Mouse (Mus musculus) 3134 (cell line): Measurements from ENCODE around the gene Zc3h12a.

Source experiments
- DNase-seq: peaks from one replicate; pipeline ENCODE4 v3.0.0-alpha.2; 2011; ENCODE audit warnings: low spot score; ENCODE audit not compliant: insufficient read length; ENCODE audit errors: extremely low read depth

Gene Zc3h12a

DNA sequence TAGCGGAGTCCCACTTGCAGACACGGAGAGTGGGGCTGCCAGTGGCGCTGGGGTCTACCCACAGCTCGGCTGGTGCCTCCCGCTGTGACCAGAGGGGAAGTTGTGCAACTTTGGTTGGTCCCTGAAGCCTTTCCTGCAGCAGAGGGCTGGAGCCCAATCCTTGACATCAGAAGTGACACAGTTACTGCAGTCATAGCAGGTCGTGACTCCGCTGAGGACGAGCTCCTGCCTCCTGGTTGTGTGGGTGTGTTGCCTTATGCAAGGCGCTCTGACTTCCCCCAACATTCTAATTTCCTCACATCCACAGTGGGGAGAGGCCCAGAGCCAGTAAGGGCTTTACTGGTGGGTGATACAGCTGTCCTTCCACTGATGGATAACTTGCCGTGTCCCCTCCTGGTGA is 17.6 kb upstream of the Zc3h12a start:
- DNase-seq, result peak; percentile 28

DNA sequence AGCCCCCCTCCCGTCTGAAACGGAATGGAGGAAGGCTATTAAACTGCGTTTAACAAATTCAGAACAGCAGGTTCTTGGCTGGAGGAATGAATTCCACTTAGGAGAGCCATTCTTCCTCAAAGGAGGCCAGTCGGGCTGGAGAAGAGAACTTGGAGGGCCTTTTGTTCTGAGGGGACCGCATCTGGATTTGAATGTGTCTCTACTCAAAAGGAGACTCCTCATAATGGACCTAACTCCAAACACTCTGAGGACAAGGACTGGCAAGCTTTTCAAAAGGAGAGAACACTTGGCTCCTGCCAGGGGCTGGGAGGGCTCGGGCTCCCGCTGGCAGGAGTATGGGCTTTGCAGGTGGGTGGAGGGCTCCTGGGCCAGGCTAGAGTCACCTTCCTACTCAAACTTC is 17.0 kb upstream of the Zc3h12a start:
- DNase-seq, result no peak

DNA sequence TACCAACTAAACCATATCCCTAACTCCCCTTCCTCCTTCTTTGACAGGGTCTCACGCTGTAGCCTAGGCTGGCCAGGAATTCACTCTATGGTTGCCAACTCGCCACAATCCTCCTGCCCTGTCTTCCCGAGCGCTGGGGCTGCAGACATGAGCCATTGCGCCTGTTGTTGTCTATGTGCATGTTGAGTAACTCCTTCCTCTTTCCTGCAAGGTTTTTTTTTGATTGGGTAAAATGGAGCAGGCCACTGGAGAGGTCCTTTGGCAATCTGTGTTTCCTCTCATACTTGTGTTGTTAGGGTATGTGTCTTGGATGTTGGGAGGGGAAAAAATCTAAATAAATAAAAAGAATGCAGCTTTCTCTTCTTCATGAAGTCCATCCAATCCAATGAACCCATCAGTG is 16.6 kb upstream of the Zc3h12a start:
- no peak for DNase-seq

DNA sequence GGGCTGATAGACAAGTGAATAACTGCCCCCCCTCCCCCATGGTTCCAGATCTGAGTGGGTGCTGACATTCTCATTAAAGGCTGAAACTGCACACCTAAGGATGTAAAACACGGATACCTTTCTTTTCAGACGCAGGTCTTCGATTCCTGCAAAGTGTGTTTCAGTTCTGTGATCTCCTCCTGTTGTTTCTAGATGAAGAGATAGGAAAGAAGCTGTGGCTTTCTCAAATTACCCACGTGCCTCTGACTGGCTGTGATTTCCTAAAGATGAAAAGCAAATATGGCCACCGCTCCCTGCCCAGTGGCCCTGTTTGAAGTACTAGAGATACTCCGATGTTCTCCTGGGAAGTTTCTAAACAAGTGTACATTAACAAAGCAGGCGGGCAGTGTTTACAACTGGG is 10.7 kb upstream of the Zc3h12a start:
- no peak for DNase-seq

DNA sequence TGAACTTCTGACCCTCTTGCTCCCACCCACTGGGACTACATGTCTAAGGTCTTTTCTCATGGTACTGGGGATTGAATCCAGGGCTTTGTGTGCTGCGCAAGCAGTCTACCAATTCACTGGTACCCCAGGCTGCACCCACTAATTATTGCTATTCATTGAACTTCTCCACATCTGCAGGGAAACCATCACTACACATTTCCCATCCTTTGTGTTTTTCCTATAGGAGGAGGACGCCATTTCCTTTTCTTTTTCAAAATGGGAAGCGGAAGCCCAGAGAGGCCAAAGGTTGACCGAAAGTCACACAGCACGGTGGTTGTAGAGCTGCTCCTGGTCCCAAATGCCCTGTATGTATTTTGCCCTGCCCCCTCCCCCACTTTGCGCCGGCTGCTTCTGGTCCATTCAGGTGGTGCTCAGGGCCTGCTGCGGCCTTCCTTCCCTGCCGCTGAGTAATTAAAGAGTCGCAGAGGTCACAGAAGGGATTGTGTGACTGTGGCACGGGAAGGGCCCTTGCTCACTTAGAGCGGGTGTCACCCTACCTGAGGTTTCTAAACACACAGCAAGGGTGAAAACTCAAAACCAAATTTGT is 8.8 kb upstream of the Zc3h12a start:
- no peak for DNase-seq

DNA sequence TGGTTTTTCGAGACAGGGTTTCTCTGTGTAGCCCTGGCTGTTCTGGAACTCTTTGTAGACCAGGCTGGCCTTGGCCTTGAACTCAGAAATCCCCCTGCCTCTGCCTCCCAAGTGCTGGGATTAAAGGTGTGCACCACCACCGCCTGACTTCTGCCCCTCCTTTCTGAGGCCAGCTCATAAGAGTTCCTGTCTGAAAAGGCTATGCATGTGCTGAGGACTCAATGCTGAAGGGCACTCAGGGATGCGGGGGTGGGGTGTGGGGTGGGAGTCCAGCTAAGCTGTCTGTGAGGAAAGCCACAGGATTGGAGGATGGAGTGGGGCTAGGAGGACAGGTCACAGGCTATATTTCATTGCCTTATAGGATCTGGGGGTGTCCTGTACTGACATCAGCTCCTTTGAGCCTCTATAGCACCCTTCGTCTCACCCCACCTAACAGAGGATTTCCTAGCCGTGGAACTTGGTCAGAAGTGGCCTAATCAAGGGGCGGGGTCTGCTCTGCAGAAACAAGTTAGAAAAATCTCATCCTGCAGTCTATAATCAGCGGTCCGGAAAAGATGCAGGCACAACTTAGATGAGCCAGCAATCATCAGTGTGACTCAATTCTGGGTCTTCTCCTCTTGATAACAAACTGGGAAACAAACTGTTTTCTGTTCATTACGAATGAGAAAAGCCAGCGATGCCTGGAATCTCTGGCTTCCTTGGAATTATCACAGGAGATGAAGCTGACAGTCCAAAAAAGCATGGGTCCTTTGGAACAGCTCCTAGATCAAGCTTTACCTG is 7.6 kb upstream of the Zc3h12a start:
- no peak for DNase-seq

DNA sequence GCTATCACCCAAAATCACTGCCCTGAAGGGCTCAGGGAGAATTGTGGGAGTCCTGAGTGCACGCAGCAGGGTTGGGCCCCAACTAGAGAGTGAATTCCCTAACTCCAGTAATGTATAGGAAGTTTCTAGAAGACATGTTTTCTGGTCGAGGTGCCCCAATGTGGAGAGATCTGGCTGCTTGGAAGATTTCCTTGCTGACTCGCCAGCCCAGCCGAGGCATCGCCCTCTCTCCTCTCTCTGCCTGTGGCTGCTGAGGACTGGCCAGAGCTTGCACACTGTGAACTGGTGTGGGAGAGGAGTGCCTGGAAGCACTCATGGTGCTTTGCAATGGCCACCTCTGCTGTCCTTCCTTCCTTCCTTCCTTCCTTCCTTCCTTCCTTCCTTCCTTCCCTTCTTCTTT is 7.0 kb upstream of the Zc3h12a start:
- no peak for DNase-seq

DNA sequence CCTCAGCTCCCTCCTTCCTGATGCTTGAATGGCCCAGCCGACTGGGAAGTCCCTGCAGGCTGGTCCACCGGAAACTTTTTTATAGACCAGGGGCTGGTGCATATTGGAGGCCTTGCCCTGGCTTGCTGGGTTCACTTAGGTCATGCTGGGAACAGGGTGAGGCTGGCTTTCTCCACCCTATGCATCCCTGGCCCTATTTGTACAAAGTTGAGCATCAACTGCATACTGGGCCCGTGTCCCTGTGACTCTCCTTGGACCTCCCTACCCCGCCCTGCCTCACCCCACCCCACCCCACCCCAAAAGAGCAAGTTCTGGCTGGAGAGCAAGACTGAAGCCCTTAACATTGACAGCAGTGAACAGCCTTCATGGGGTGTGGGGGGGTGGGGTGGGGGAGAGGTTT is 6.6 kb upstream of the Zc3h12a start:
- no peak for DNase-seq

DNA sequence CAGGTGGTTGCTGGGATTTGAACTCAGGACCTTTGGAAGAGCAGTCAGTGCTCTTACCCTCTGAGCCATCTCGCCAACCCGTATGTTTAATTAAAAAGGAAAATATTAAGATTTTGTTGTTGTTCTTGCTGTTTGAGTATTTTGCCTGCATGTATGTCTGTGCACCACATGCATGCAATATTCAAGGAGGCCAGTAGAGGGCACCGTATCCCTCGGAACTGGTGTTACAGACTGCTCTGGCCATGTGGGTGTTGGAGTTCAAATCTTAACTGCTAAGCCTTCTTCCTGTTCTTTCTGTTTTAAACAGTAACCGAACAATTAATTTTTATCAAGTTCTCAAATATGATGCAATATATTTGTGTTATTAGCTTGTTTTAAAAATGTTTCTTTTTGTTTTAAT is 4.8 kb upstream of the Zc3h12a start:
- peak; percentile 47 for DNase-seq

DNA sequence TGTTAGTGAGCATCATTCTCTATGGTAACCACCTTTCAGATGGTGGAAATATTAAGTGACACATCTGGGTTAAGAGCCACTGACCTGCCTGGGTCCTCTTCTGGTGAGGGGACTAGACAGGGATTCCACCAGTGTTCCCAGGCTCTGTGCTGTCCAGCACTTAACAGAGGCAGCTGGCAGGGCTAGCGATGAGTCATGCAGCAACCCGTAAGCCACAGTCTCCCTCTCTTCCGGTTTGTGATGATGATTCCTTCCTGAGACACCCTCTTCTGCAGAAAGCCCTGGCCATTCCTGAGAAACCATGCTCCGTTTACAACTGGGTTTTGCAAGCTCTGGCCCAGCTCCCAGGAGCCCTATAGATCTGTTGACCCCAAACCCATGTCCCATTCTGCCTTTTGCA is 3.9 kb upstream of the Zc3h12a start:
- peak; percentile 70 for DNase-seq

DNA sequence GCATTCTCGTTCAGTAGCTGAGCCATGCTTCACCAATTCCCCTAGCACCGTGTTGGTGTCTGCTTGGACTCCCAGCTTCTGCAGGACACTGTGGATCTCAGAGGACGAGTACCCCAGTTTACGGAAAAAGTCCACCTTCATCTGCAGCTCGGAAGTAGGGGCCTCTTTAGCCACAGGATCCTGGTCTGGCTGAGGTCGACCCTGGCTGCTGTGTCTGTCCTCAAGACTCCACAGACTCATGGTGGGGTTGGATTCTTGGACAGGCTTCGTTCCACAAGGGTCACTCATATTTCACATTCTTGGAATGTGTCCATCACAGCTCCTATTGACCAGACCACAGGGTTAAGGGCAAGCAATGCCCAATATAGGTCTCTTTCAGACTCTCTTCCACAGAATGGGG is 879 bp downstream of the Zc3h12a start:
- DNase-seq, result no peak

DNA sequence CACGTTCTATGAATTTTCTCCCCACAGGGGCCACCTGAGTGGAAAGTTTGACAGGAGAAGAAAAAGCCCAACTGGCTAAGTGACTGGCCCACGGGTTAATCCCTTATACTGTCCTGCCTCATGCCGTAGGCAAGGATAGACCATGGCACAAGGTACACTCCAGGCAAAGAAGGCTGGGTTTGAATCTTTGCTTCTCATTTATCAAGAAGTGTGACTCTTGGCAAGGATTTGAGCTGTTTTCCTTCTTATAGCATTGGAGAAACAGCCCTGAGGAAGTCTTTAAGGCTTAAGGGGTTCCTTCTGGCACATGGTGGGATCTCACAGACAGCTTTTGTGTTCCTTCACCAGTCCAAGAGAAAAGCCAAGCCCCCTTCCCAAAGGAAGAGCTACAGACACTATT is 1.5 kb downstream of the Zc3h12a start:
- DNase-seq, result no peak

DNA sequence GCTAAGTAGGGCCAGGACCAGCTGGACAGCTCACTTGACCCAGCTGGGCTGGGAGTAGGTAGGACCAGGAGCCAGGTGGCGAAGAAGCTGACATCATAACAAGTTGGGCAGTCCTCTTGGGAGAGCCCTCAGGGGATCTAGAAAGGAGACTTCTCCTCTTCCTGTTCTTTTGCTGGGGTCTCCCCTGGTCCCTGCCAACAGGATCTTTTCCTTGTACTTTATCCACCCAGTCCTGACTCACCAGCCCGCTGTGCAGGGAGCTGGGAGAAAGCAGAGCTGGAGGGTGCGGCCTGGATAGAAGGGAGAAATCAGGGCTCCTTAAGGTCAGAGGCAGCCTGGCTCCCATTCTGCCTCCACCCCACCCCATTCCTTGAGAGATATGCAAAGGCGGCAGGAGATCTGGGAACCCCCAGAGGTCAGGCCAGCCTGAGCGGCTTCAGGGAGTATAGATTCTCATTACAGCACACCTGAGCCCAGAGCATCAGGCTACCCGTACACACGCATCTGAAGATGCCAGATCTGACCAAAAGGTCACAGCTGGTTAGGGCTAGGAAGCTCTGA is 2.2 kb downstream of the Zc3h12a start:
- peak; percentile 50 for DNase-seq

DNA sequence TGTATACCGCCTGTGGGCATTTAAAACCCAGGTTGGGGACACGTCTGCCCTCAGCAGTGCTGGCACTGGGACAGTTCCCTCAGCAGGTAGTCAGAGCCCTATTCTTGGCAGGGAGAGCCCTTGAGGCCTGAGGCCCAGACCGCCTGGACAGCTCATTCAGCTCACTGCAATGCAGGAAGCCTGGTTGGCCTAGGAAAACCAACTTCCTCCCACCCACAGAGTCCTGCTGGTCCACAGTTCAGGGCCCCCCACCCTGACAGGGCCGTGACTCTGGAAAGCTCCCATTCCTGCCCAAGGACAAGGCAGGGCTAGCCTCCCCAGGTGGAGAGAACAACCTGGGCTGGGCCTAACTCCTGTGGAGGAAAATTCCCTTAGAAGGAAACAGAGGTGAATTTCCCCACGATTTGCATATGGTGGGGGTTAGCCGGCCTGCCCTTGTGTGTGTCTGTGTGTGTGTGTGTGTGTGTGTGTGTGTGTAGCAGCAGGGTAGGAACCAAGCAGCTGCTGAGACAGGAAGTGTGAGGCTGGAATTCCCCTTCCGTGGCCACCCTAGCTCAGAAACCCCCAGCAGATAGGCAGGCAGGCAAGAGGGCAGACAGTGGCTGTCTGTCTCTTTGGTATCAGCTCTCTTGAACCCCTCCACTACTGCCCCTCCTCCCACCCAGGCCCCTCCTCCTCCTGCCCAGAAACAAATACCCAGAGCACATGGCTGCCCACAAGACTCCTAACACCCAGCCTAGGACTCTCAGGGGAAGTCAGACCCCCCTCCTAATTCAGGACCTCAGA is 3.0 kb downstream of the Zc3h12a start:
- DNase-seq, result peak; percentile 78

DNA sequence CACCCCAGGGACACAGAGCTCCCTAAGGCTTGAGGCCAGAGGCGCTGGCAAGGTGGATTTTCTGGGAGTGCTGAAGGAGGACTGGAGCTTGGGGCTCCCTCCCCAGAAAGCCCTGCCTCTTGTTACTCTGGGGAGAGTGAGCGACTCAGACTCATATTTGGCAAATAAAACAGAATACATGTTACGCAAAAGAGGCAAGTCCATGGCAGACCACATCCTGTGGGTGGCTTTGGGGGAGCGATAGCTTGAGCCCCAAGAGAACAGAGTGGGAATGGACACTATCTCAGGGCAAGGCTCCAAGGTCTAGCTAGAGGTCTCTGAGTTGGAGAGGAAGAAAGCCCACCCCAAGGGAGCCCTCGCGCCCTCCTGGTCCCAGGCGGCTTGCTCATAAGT is 4.4 kb downstream of the Zc3h12a start:
- DNase-seq, result peak; percentile 72

DNA sequence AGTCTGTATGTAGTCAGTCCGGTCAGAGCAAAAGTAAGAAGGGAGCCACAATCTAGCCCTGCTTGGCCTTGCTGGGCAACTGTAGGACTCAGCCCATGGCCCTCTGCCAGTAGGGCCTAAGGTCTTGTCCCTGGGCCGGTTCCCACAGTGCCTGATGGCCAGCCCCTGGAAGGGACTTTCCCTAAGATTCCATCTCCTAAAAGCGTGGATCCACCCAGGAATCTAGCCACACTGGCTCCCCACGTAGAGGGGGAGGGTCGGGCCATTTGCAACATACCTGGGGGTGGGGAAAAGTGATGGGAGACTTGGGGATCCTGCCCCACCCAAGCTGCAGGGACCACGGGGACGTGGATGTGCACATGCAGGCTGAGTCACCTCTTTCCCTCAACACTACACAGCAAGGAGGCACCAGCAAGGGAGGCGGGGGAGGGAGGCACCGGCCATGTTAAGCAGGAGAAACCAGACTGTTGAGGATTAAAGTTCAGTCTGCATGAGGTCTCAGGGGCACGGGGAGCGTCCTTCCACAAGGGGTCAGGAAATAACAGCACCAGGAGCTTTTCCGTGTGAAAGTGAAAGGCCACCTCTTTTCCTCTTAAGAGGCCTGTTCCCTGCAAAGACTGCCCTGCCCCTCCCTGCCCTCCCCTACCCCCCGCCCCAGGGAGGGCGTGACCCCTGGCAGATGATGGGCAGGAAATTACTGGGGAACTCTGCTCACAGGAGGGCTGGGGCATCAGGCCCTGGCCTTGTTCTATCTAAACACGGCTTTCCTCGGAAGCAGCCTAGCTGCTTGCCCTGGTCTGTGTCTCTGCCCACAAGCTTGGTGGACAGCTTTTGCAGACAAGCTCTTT is 5.0 kb downstream of the Zc3h12a start:
- peak; percentile 91 for DNase-seq

DNA sequence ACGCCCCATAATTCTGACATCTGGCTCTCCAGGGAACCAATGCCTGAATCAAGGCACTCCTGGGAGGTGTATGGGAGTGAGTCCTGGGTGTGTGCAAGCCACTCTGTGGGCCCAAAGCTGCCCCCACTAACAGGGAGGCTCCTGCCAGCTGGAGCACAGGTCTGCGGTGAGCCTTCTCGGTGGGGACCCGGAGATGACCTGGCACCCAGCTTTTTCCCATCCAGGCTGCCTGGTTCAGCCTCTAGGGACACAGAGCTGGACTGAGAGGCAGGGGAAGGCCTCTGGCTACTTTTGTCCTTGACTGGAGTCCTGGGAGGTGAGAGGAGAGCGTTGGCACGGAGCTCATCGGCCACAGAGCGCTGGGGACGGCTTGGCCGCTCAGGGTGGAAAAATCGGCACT is 7.9 kb downstream of the Zc3h12a start:
- no peak for DNase-seq

DNA sequence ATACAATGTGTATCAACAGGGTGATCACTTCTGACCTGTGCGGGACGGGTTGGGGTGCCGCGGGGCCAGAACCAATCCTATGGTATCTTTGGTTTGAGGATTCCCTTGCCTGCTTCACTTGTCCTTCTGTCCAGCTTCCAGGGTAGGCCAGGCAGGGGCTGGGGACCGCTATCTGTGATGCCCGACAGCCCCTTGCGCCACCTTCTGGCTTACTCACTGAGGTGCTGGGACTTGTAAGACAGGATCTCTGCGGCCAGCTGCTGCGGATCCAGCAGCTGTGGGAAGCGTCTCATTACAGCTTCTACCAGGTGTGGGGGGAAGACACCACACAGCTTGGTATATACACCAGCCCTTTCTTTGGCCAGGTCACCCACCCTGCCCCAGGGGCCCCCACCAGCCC is 8.6 kb downstream of the Zc3h12a start:
- peak; percentile 28 for DNase-seq

DNA sequence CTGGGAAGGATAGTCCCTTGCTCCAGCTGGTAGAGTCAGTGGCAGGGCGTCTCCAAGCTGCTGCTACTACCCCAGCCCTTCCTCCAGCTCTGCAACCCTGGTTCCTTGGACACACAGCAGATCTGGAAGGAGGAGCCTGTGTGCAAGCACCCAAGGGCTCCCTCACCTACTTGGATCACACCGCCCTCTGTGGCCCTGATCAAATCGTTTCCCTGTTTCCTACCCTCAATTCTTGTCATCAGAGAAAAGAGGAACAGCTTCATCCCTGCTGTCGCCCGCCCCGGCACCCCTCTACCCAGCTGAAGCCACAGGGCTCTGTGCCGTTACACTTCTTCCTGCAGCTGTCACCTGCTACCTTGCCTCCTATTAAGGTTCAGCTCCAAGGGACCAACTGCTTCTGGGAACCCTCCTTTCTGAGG is 9.7 kb downstream of the Zc3h12a start:
- no peak for DNase-seq

DNA sequence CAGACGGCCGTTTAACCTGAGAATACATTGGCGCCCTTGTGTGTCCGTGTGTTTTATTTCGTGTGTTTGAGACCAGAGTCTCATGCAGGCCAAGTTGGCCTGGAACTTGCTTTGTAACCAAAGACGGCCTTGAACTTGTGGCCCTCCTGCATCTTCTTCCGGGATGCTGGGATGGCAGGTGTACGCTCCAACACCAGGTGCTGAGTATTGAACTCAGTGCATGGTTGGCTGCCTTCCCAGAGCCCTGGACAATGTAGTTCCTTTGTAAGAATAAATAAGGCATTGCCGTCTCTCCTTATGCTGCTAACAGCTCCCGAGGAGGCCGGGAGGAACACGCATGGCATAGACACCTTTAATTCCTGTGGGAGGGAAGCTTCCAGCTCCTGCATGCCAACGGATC is 10.7 kb downstream of the Zc3h12a start:
- no peak for DNase-seq
